ENCODE assay signal across 8 mouse cellular contexts in genomic region chr11:97808621-97809234, GRCm38 (mm10). TPM values are rescaled to one million over a fixed set of nuclear protein-coding genes. Genes with fewer than 3 reads are reported as not detected.
DNase-seq lines count a peak whose midpoint lies in the region; ATAC-seq lines count a peak whose summit lies in the region.

No protein-coding gene starts in this region.

- H3K4me2 ChIP-seq in forebrain, embryonic 14.5 days (ENCODE audit: low read length): no peak overlapping the region
- H3K4me2 ChIP-seq in kidney, embryonic 15.5 days: 0 out of 2 replicates have a peak overlapping the region, but pooled peaks have one; percentile 33
- H3K4me2 ChIP-seq in neural tube, embryonic 15.5 days: no peak overlapping the region

- ATAC-seq in forebrain, embryonic 14.5 days: no peak
- ATAC-seq in kidney, embryonic 15.5 days (replicated peaks; ENCODE audit: low FRiP score): no peak
- ATAC-seq in neural tube, embryonic 15.5 days (ENCODE audit: low FRiP score): no peak

- no peak overlapping the region for H3K9ac ChIP-seq in forebrain, embryonic 14.5 days (ENCODE audit: low read length)
- no peak overlapping the region for H3K9ac ChIP-seq in kidney, embryonic 15.5 days
- H3K9ac ChIP-seq in neural tube, embryonic 15.5 days (replicated peaks): no peak overlapping the region

- peaks cover 32% of the 10 kb centered on the region for H3K36me3 ChIP-seq in heart, embryonic 10.5 days
- H3K36me3 ChIP-seq in forebrain, embryonic 14.5 days (ENCODE audit: control insufficient read depth, insufficient read depth, low read length): peaks cover 34% of the 10 kb centered on the region
- H3K36me3 ChIP-seq in kidney, embryonic 15.5 days: peaks cover 26% of the 10 kb centered on the region
- peaks cover 27% of the 10 kb centered on the region for H3K36me3 ChIP-seq in neural tube, embryonic 15.5 days

- DNase-seq in heart, embryonic 10.5 days (ENCODE audit: low spot score): no peak
- no peak for DNase-seq in heart, adult 9 months (ENCODE audit: low spot score in 2 of 2)
- peak; percentile 96 for DNase-seq in R1 (ENCODE audit: low read depth, low spot score)
- peak; percentile 48 for DNase-seq in forebrain, embryonic 14.5 days (ENCODE audit: low spot score)
- DNase-seq in right cerebral cortex, postnatal 4 days: no peak
- no peak for DNase-seq in layer of hippocampus, postnatal 14 days (ENCODE audit: low spot score in 2 of 2)

- no peaks in the 10 kb centered on the region for H3K9me3 ChIP-seq in heart, embryonic 10.5 days
- no peaks in the 10 kb centered on the region for H3K9me3 ChIP-seq in forebrain, embryonic 14.5 days (replicated peaks; ENCODE audit: control insufficient read depth, low read length)
- H3K9me3 ChIP-seq in kidney, embryonic 15.5 days (replicated peaks): no peaks in the 10 kb centered on the region
- H3K9me3 ChIP-seq in neural tube, embryonic 15.5 days (replicated peaks): no peaks in the 10 kb centered on the region

- 45% methylated on average over 5 of the region's 5 CpGs for WGBS in heart, embryonic 10.5 days
- 49% methylated on average over 5 of the region's 5 CpGs for WGBS in forebrain, embryonic 14.5 days
- 47% methylated on average over 5 of the region's 5 CpGs for WGBS in kidney, embryonic 15.5 days
- 47% methylated on average over 5 of the region's 5 CpGs for WGBS in neural tube, embryonic 15.5 days

- H3K4me1 ChIP-seq in heart, embryonic 10.5 days: peaks cover 95% of the 10 kb centered on the region
- H3K4me1 ChIP-seq in forebrain, embryonic 14.5 days (ENCODE audit: control insufficient read depth, insufficient read depth, low read length): peaks cover 77% of the 10 kb centered on the region
- peaks cover 99% of the 10 kb centered on the region for H3K4me1 ChIP-seq in kidney, embryonic 15.5 days
- peaks cover 95% of the 10 kb centered on the region for H3K4me1 ChIP-seq in neural tube, embryonic 15.5 days

- no peaks in the 10 kb centered on the region for H3K27me3 ChIP-seq in heart, embryonic 10.5 days (ENCODE audit: insufficient read depth, poor library complexity, severe bottlenecking)
- H3K27me3 ChIP-seq in forebrain, embryonic 14.5 days (replicated peaks; ENCODE audit: control insufficient read depth, insufficient read depth, low read length): no peaks in the 10 kb centered on the region
- H3K27me3 ChIP-seq in kidney, embryonic 15.5 days: no peaks in the 10 kb centered on the region
- H3K27me3 ChIP-seq in neural tube, embryonic 15.5 days (replicated peaks): no peaks in the 10 kb centered on the region

- peak overlapping the region; percentile 77 for H3K27ac ChIP-seq in heart, embryonic 10.5 days
- H3K27ac ChIP-seq in forebrain, embryonic 14.5 days (ENCODE audit: low read depth, low read length): peak overlapping the region; percentile 27
- peak overlapping the region; percentile 90 for H3K27ac ChIP-seq in kidney, embryonic 15.5 days
- peak overlapping the region; percentile 24; the same call in 1 of the 2 replicates for H3K27ac ChIP-seq in neural tube, embryonic 15.5 days (replicated peaks)

- H3K4me3 ChIP-seq in heart, embryonic 10.5 days: 0 out of 2 replicates have a peak overlapping the region, but pooled peaks have one; percentile 9
- no peak overlapping the region for H3K4me3 ChIP-seq in forebrain, embryonic 14.5 days (ENCODE audit: low read depth, low read length)
- H3K4me3 ChIP-seq in kidney, embryonic 15.5 days (replicated peaks): no peak overlapping the region
- H3K4me3 ChIP-seq in neural tube, embryonic 15.5 days (replicated peaks): no peak overlapping the region

RNA-seq across cellular contexts. Expression of gene Lasp1, which starts 9.9 kb away (rescaled TPM):
- 50.8 and 65.1 TPM in 2 replicates for polyA plus RNA-seq in heart, embryonic 10.5 days (2016; fragmentation: Nextera tagmentation; extraction: Ambion mirVana)
- 77.6 and 94.6 TPM in 2 replicates for polyA plus RNA-seq in forebrain, embryonic 14.5 days (2014; fragmentation: Nextera tagmentation; extraction: Ambion mirVana)
- 104 and 108 TPM in 2 replicates for polyA plus RNA-seq in kidney, embryonic 15.5 days (2015; fragmentation: Nextera tagmentation; extraction: Ambion mirVana)
- 136 and 143 TPM in 2 replicates for polyA plus RNA-seq in neural tube, embryonic 15.5 days (2015; fragmentation: Nextera tagmentation; extraction: Ambion mirVana)
- total RNA-seq in layer of hippocampus, postnatal 14 days (2021): 100 to 1,000 TPM; 114 to 123 TPM

RNA-seq across cellular contexts. Expression of gene Rpl23, which starts 26.5 kb away (rescaled TPM):
- 387 and 414 TPM in 2 replicates for polyA plus RNA-seq in heart, embryonic 10.5 days (2016; fragmentation: Nextera tagmentation; extraction: Ambion mirVana)
- 348 and 451 TPM in 2 replicates for polyA plus RNA-seq in forebrain, embryonic 14.5 days (2014; fragmentation: Nextera tagmentation; extraction: Ambion mirVana)
- 565 and 652 TPM in 2 replicates for polyA plus RNA-seq in kidney, embryonic 15.5 days (2015; fragmentation: Nextera tagmentation; extraction: Ambion mirVana)
- 314 and 372 TPM in 2 replicates for polyA plus RNA-seq in neural tube, embryonic 15.5 days (2015; fragmentation: Nextera tagmentation; extraction: Ambion mirVana)
- 100 to 1,000 TPM; 372 to 419 TPM for total RNA-seq in layer of hippocampus, postnatal 14 days (2021)

RNA-seq across cellular contexts. Expression of gene B230217C12Rik, which starts 31.9 kb away (rescaled TPM):
- polyA plus RNA-seq in heart, embryonic 10.5 days (2016; fragmentation: Nextera tagmentation; extraction: Ambion mirVana): 9.2 and 9.6 TPM in 2 replicates
- polyA plus RNA-seq in forebrain, embryonic 14.5 days (2014; fragmentation: Nextera tagmentation; extraction: Ambion mirVana): 20.3 and 21.5 TPM in 2 replicates
- polyA plus RNA-seq in kidney, embryonic 15.5 days (2015; fragmentation: Nextera tagmentation; extraction: Ambion mirVana): 7.4 and 7.5 TPM in 2 replicates
- 41.8 and 47.2 TPM in 2 replicates for polyA plus RNA-seq in neural tube, embryonic 15.5 days (2015; fragmentation: Nextera tagmentation; extraction: Ambion mirVana)
- total RNA-seq in layer of hippocampus, postnatal 14 days (2021): 10 to 100 TPM; 44.2 to 49.6 TPM

RNA-seq across cellular contexts. Expression of gene 1700001P01Rik, which starts 33.0 kb away (rescaled TPM):
- 0.30 TPM in 1 of 2 replicates, not detected in the other for polyA plus RNA-seq in heart, embryonic 10.5 days (2016; fragmentation: Nextera tagmentation; extraction: Ambion mirVana)
- polyA plus RNA-seq in forebrain, embryonic 14.5 days (2014; fragmentation: Nextera tagmentation; extraction: Ambion mirVana): 0.50 TPM in 1 of 2 replicates, not detected in the other
- polyA plus RNA-seq in kidney, embryonic 15.5 days (2015; fragmentation: Nextera tagmentation; extraction: Ambion mirVana): 0.62 and 0.67 TPM in 2 replicates
- 0.63 and 0.88 TPM in 2 replicates for polyA plus RNA-seq in neural tube, embryonic 15.5 days (2015; fragmentation: Nextera tagmentation; extraction: Ambion mirVana)
- total RNA-seq in layer of hippocampus, postnatal 14 days (2021): 1 to 10 TPM in 1 of 2 experiments, under 1 TPM in 1; 0.58 to 2.0 TPM

RNA-seq across cellular contexts. Expression of gene Cwc25, which starts 42.4 kb away (rescaled TPM):
- 11.6 and 17.0 TPM in 2 replicates for polyA plus RNA-seq in heart, embryonic 10.5 days (2016; fragmentation: Nextera tagmentation; extraction: Ambion mirVana)
- polyA plus RNA-seq in forebrain, embryonic 14.5 days (2014; fragmentation: Nextera tagmentation; extraction: Ambion mirVana): 9.9 and 11.1 TPM in 2 replicates
- polyA plus RNA-seq in kidney, embryonic 15.5 days (2015; fragmentation: Nextera tagmentation; extraction: Ambion mirVana): 19.2 and 19.5 TPM in 2 replicates
- 16.2 and 16.4 TPM in 2 replicates for polyA plus RNA-seq in neural tube, embryonic 15.5 days (2015; fragmentation: Nextera tagmentation; extraction: Ambion mirVana)
- 10 to 100 TPM; 21.3 to 21.4 TPM for total RNA-seq in layer of hippocampus, postnatal 14 days (2021)

Comparison
In these comparisons a context has a peak if more than half of its experiments do, and no peak if none do; other contexts are left out.
1. DNase-seq: peak in R1 (single experiment) and forebrain, embryonic 14.5 days (single experiment); none in heart, embryonic 10.5 days (single experiment), heart, adult 9 months (0 of 2), right cerebral cortex, postnatal 4 days (single experiment) and layer of hippocampus, postnatal 14 days (0 of 2).
2. H3K27ac ChIP-seq: peak in every context shown above with its lines; median percentile 90 in kidney, embryonic 15.5 days; 77 in heart, embryonic 10.5 days; 27 in forebrain, embryonic 14.5 days; 24 in neural tube, embryonic 15.5 days.